Mouse (Mus musculus): ENCODE measurements at regions not wholly inside any gene's neighbourhood (a gene's known extent, or its start where the extent isn't known, plus 50 kb on each side); places are given as distances from the start of the nearest gene placed in this dataset.

DNA sequence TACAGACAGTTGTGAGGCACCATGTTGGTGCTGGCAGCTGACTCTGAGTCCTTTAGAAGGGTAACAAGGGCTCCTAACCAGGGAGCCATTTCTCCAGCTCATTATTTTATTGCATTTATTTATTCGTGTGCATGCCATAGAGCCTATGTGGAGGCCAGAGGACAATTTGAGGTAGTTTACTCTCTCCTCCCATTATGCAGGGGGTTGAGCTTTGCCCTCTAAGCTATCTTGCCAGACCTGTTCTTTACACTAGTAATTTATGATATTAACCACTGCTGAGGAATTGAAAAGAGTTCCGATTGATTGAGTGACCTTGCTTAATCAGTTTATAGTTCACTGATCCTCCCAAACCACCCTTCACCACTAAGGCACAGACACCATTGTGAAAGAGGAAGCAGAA, 290.8 kb downstream of the Rnf144a start:
- Histone ChIP-seq H3K27me3 (ENCODE audit: control insufficient read depth, insufficient read depth, low read depth, low read length) (no peaks in the 10 kb centered on the region), H3K4me3 (ENCODE audit: low read depth, low read length) (no peak overlapping the region), H3K9ac (ENCODE audit: low read depth, low read length) (no peak overlapping the region), H3K36me3 (ENCODE audit: control insufficient read depth, insufficient read depth) (no peaks in the 10 kb centered on the region), H3K9me3 (replicated peaks; ENCODE audit: control insufficient read depth, low read length) (no peaks in the 10 kb centered on the region), H3K4me2 (ENCODE audit: low read depth, low read length) (no peak overlapping the region), H3K27ac (ENCODE audit: low read length) (no peak overlapping the region), H3K4me1 (ENCODE audit: control insufficient read depth, low read depth, low read length) (no peaks in the 10 kb centered on the region)
- WGBS (ENCODE audit: insufficient replicate concordance) = 65% methylated on average over 2 of the region's 2 CpGs
- ATAC-seq (ENCODE audit: low read depth) = no peak

DNA sequence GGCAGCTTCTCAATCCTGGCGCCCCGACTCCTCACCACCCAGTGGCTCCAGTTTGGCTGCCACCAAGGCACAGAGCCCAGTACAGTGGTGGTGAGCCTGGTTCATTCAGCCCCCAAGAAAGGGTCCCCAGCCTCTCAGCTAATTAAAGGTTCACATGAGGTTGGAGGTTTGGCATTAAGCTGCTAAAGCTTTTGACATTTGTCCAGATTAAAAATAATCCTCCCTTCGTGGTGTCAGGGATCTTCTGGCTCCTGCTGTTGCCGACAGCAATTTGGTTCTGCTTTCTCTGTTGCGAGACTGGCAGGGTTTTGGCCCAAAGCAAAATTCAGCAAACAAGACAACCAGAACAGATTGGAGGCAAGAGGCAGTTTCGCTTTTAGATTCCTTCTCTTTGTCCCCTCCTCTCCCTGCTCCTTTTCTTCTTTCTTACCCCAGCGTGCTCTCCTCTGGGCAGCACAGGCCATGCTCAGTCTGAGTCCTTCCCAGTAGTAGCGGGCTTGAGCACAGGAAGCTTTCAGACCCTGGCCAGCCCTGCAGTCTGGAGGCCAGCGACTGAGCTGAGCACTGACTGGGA, 299.6 kb downstream of the Rnf144a start:
- Histone ChIP-seq H3K4me2 (ENCODE audit: low read depth, low read length) (no peak overlapping the region), H3K27me3 (ENCODE audit: control insufficient read depth, insufficient read depth, low read depth, low read length) (no peaks in the 10 kb centered on the region), H3K9me3 (replicated peaks; ENCODE audit: control insufficient read depth, low read length) (no peaks in the 10 kb centered on the region), H3K4me3 (ENCODE audit: low read depth, low read length) (no peak overlapping the region), H3K36me3 (ENCODE audit: control insufficient read depth, insufficient read depth) (no peaks in the 10 kb centered on the region), H3K9ac (ENCODE audit: low read depth, low read length) (no peak overlapping the region), H3K4me1 (ENCODE audit: control insufficient read depth, low read depth, low read length) (no peaks in the 10 kb centered on the region), H3K27ac (ENCODE audit: low read length) (no peak overlapping the region)
- 56% methylated on average over 9 of the region's 9 CpGs for WGBS (ENCODE audit: insufficient replicate concordance)
- ATAC-seq (ENCODE audit: low read depth) = no peak

DNA sequence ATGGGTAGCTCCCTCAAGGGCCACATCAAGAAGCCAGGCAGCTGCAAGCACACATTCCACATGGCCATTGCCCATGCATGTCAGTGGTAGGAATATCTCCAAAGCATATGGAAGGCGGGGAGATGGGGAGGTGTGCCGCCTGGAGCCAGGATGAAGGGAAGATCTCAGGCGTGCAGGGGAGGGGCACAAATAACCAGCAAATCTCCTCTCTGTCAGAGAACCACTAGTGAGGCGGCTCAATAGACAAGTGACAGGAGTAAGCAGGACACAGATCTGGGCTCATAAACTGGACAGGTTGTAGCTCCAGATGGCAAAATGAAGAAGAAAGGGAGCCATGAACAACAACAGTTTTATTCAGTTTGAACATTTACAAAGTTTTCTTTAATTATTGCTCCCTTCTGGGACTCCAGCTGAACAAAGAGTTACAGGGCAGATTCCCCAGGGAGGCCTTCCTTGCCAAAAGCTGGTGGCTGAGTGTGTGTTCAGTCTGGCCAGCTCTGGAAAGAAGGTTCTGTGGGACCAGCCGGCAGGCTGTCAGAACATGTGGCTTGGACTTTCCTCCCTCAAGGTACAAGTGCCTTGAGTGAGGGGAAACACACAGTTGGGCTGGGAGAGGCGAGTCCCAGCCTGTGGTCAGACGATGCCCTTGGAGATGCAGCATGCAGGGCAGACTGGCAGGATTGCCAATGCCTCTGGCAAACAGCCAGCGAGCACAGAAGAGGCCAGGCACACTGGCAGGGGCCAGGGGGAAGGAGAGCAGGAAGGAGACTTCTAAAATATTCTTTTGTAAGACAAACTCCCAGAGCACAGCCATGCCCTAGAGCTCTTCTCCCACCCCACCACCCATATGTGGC, 302.7 kb downstream of the Rnf144a start:
- Histone ChIP-seq H3K9ac (ENCODE audit: low read depth, low read length) (no peak overlapping the region), H3K36me3 (ENCODE audit: control insufficient read depth, insufficient read depth) (no peaks in the 10 kb centered on the region), H3K4me3 (ENCODE audit: low read depth, low read length) (no peak overlapping the region), H3K4me2 (ENCODE audit: low read depth, low read length) (no peak overlapping the region), H3K9me3 (replicated peaks; ENCODE audit: control insufficient read depth, low read length) (no peaks in the 10 kb centered on the region), H3K27me3 (ENCODE audit: control insufficient read depth, insufficient read depth, low read depth, low read length) (no peaks in the 10 kb centered on the region), H3K4me1 (ENCODE audit: control insufficient read depth, low read depth, low read length) (no peaks in the 10 kb centered on the region), H3K27ac (ENCODE audit: low read length) (no peak overlapping the region)
- no peak for ATAC-seq (ENCODE audit: low read depth)
- 65% methylated on average over 8 of the region's 8 CpGs for WGBS (ENCODE audit: insufficient replicate concordance)

DNA sequence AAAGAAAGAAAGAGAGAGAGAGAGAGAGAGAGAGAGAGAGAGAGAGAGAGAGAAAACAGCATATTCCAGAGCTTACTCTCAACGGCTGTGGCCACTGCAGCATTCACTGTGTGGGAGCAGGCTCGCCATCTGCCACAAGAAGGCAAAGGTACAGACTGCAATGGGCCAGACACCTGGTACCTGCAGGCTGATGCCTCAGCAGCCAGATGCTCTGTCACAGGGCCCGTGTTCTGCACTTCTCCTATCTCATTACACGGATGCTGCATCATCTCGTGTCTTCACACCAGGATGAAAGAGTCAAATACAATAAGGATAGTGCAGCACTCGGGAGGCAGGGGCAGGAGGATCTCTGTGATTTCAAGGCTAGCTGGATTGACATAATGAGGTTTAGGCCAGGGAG, 305.2 kb downstream of the Rnf144a start:
- Histone ChIP-seq H3K27ac (ENCODE audit: low read length) (no peak overlapping the region), H3K4me1 (ENCODE audit: control insufficient read depth, low read depth, low read length) (no peaks in the 10 kb centered on the region), H3K9ac (ENCODE audit: low read depth, low read length) (no peak overlapping the region), H3K9me3 (replicated peaks; ENCODE audit: control insufficient read depth, low read length) (no peaks in the 10 kb centered on the region), H3K27me3 (ENCODE audit: control insufficient read depth, insufficient read depth, low read depth, low read length) (no peaks in the 10 kb centered on the region), H3K4me2 (ENCODE audit: low read depth, low read length) (no peak overlapping the region), H3K36me3 (ENCODE audit: control insufficient read depth, insufficient read depth) (no peaks in the 10 kb centered on the region), H3K4me3 (ENCODE audit: low read depth, low read length) (no peak overlapping the region)
- no peak for ATAC-seq (ENCODE audit: low read depth)
- 60% methylated on average over 6 of the region's 6 CpGs for WGBS (ENCODE audit: insufficient replicate concordance)

DNA sequence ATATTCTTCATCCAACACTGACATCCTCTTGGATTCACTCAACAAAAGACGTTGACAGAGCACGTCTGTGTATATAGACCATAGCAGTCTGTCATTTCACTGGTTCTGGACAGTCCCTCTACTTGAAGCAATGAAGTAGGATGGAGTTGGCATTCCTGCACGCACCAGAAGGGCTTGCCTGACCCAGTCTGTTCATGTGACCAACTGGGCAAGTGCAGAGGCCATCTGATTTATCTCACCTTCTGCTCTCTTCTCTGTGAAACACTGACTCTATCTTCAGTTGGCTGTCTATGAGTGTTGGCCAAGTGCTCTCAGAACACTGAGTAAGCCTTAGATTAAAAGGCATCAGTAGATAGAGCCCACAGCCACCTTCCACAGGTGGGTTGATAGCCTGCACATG, 310.7 kb downstream of the Rnf144a start:
- no peaks in the 10 kb centered on the region for H3K4me1 ChIP-seq (ENCODE audit: control insufficient read depth, low read depth, low read length)
- H3K9me3 ChIP-seq (replicated peaks; ENCODE audit: control insufficient read depth, low read length) = no peaks in the 10 kb centered on the region
- no peaks in the 10 kb centered on the region for H3K36me3 ChIP-seq (ENCODE audit: control insufficient read depth, insufficient read depth)
- no peaks in the 10 kb centered on the region for H3K27me3 ChIP-seq (ENCODE audit: control insufficient read depth, insufficient read depth, low read depth, low read length)
- no peak overlapping the region for H3K4me3 ChIP-seq (ENCODE audit: low read depth, low read length)
- no peak for ATAC-seq (ENCODE audit: low read depth)
- no peak overlapping the region for H3K4me2 ChIP-seq (ENCODE audit: low read depth, low read length)
- no peak overlapping the region for H3K27ac ChIP-seq (ENCODE audit: low read length)
- WGBS (ENCODE audit: insufficient replicate concordance) = 52% methylated on average over 3 of the region's 3 CpGs
- H3K9ac ChIP-seq (ENCODE audit: low read depth, low read length) = no peak overlapping the region

DNA sequence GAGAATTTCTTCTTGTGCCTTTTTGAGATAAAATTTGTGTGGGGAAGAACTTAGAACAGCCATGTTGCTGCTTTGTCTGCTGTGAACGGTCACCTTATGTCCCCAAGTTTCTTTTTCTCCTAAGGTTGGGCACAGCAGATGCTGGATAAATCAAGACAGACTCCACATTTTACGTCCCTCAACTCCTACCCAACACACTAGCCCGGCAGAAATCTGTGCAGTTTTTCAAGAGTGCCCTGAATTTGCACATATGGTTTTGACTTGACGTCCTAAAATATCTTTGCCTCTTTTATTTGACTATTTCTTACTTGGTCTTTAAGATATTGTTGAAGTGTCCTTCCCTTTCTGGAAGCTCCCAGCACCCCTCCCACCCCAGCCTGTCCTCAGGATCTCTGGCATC, 312.7 kb downstream of the Rnf144a start:
- ATAC-seq (ENCODE audit: low read depth) = no peak
- 56% methylated on average over 4 of the region's 4 CpGs for WGBS (ENCODE audit: insufficient replicate concordance)
- no peak overlapping the region for H3K9ac ChIP-seq (ENCODE audit: low read depth, low read length)

DNA sequence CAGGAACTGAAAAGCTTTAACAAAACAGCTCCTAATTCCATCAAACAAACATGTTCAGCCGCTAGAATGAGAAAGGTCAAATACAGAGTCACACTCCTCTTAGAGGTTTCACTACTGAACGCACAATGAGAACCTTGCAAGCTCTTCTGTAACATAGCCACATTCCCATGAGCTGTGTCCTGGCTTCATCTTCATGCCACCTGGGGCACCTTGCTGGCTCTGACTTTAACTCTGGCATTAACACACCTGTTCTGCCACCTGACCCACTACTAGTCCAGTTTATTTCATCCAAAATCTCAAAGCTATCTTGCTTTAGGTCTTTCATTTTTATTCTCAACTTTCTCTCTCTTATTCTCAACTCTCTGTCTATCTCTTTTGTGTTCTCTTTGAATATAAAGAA, 314.9 kb downstream of the Rnf144a start:
- Histone ChIP-seq H3K9me3 (replicated peaks; ENCODE audit: control insufficient read depth, low read length) (no peaks in the 10 kb centered on the region), H3K4me1 (ENCODE audit: control insufficient read depth, low read depth, low read length) (no peaks in the 10 kb centered on the region), H3K27ac (ENCODE audit: low read length) (no peak overlapping the region), H3K4me2 (ENCODE audit: low read depth, low read length) (no peak overlapping the region), H3K4me3 (ENCODE audit: low read depth, low read length) (no peak overlapping the region), H3K9ac (ENCODE audit: low read depth, low read length) (no peak overlapping the region), H3K36me3 (ENCODE audit: control insufficient read depth, insufficient read depth) (no peaks in the 10 kb centered on the region), H3K27me3 (ENCODE audit: control insufficient read depth, insufficient read depth, low read depth, low read length) (no peaks in the 10 kb centered on the region)
- no peak for ATAC-seq (ENCODE audit: low read depth)
- WGBS (ENCODE audit: insufficient replicate concordance) = 67% methylated on average over 2 of the region's 2 CpGs

More for the DNA sequence above, 312.7 kb downstream of the Rnf144a start:
- no peaks in the 10 kb centered on the region for H3K4me1 ChIP-seq (ENCODE audit: control insufficient read depth, low read depth, low read length)
- H3K27me3 ChIP-seq (ENCODE audit: control insufficient read depth, insufficient read depth, low read depth, low read length) = no peaks in the 10 kb centered on the region
- no peak overlapping the region for H3K4me3 ChIP-seq (ENCODE audit: low read depth, low read length)
- no peaks in the 10 kb centered on the region for H3K9me3 ChIP-seq (replicated peaks; ENCODE audit: control insufficient read depth, low read length)
- no peaks in the 10 kb centered on the region for H3K36me3 ChIP-seq (ENCODE audit: control insufficient read depth, insufficient read depth)
- H3K4me2 ChIP-seq (ENCODE audit: low read depth, low read length) = no peak overlapping the region
- H3K27ac ChIP-seq (ENCODE audit: low read length) = no peak overlapping the region

DNA sequence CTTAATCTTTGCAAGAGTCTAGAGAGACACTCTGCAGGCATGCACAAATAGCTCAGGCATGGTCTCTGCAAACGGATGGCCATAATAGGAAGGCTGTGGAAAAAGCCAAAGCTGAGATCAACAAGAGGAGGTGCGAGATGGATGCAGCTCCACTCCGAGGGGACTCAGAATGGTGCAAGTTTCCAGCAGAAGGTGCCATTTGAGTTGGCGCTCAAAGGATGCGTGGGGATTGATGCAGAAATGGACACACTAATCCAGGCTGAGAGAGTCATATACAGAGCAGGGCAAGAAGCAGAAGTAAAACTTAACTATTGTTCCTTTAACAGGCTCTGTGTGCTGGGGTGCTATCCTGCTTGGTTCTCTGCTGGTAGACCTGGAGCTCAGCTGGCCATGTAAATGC, 315.9 kb downstream of the Rnf144a start:
- H3K27me3 ChIP-seq (ENCODE audit: control insufficient read depth, insufficient read depth, low read depth, low read length) = no peaks in the 10 kb centered on the region
- no peaks in the 10 kb centered on the region for H3K36me3 ChIP-seq (ENCODE audit: control insufficient read depth, insufficient read depth)
- 64% methylated on average over 5 of the region's 5 CpGs for WGBS (ENCODE audit: insufficient replicate concordance)

DNA sequence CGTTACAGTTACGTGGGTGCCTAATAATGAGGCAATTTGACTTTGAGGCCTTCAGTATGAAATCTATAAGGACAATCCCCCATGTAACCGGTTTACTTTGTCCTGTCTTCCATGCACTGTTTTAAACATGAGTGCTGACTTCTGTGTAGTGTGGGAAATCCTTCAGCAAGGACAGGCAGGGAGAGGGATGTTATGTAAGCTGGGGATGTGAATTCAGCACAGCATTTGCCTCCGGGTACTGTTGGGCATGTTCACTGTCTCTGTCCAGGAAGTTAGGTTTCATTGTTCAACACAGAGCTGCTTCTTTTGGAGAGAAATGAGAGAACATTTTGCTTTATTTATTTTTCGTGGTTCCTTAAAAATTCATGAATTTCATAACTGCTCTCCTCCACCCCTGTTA, 322.7 kb downstream of the Rnf144a start:
- H3K4me2 ChIP-seq (ENCODE audit: low read depth, low read length) = no peak overlapping the region
- H3K9ac ChIP-seq (ENCODE audit: low read depth, low read length) = no peak overlapping the region
- no peaks in the 10 kb centered on the region for H3K36me3 ChIP-seq (ENCODE audit: control insufficient read depth, insufficient read depth)
- no peak for ATAC-seq (ENCODE audit: low read depth)
- H3K4me1 ChIP-seq (ENCODE audit: control insufficient read depth, low read depth, low read length) = no peaks in the 10 kb centered on the region
- H3K27me3 ChIP-seq (ENCODE audit: control insufficient read depth, insufficient read depth, low read depth, low read length) = no peaks in the 10 kb centered on the region
- no peaks in the 10 kb centered on the region for H3K9me3 ChIP-seq (replicated peaks; ENCODE audit: control insufficient read depth, low read length)
- 52% methylated on average over 5 of the region's 5 CpGs for WGBS (ENCODE audit: insufficient replicate concordance)
- H3K27ac ChIP-seq (ENCODE audit: low read length) = no peak overlapping the region
- no peak overlapping the region for H3K4me3 ChIP-seq (ENCODE audit: low read depth, low read length)

More for the DNA sequence above, 315.9 kb downstream of the Rnf144a start:
- H3K4me1 ChIP-seq (ENCODE audit: control insufficient read depth, low read depth, low read length) = no peaks in the 10 kb centered on the region
- no peak for ATAC-seq (ENCODE audit: low read depth)
- H3K9me3 ChIP-seq (replicated peaks; ENCODE audit: control insufficient read depth, low read length) = no peaks in the 10 kb centered on the region
- H3K4me2 ChIP-seq (ENCODE audit: low read depth, low read length) = no peak overlapping the region
- no peak overlapping the region for H3K4me3 ChIP-seq (ENCODE audit: low read depth, low read length)
- no peak overlapping the region for H3K9ac ChIP-seq (ENCODE audit: low read depth, low read length)
- H3K27ac ChIP-seq (ENCODE audit: low read length) = no peak overlapping the region
